In the genomic region with DNA sequence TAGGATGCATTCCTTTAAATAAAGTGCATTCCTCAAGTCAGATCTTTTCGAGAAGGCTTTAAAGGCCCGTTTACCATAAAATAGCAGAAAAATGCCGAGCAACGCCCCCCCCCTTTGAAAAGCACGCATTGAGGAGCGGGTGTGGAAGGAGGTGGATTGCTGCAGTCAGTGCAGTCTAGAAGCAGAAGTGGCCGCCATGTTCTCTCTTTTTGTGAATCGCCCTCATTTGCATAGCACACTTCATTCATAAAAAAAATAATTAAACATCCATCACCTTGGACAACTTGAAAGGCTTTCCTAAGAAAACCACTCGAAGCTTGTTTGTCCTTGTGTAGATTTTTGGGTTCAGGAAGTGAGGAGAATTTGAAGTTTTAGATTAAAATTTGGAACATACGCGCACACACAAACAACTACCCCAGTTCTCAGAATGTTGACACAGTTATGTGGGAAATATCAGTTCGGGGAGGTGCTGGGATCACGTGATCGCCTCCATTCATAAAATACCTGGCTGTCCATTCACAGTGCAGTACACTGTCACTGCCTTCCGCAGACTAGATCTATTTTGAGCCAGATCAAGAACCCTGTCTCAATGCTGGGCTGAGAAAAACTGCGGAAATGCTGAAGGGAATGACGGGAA, we compare ENCODE assay signal across 8 mouse cellular contexts. TPM values are rescaled to one million over a fixed set of nuclear protein-coding genes. Genes with fewer than 3 reads are reported as not detected.
DNase-seq lines count a peak whose midpoint lies in the region; ATAC-seq and TF ChIP-seq lines count a peak whose summit lies in the region.

No protein-coding gene starts in this region.

- peak overlapping the region; percentile 91 for H3K4me3 ChIP-seq in intestine, embryonic 16.5 days (ENCODE audit: low read length)
- peak overlapping the region; percentile 98 for H3K4me3 ChIP-seq in limb, embryonic 14.5 days (replicated peaks; ENCODE audit: low read length)
- peak overlapping the region; percentile 91 for H3K4me3 ChIP-seq in midbrain, embryonic 15.5 days

- WGBS in intestine, embryonic 16.5 days, result 2% methylated on average over 17 of the region's 17 CpGs
- 2% methylated on average over 17 of the region's 17 CpGs for WGBS in limb, embryonic 14.5 days
- 5% methylated on average over 17 of the region's 17 CpGs for WGBS in midbrain, embryonic 15.5 days

- POLR2A ChIA-PET in Patski (lab: Charles Lee), result interaction anchor here (0.9 to 3.3 kb wide), 4 partner anchors 54 to 223 kb away, joined by 3 to 14 read pairs (median 3); no protein-coding TSS in a partner anchor

- peak overlapping the region; percentile 95; the same call in 1 of the 2 replicates for H3K9ac ChIP-seq in intestine, embryonic 16.5 days (ENCODE audit: low read depth, low read length)
- peak overlapping the region; percentile 99 for H3K9ac ChIP-seq in limb, embryonic 14.5 days (ENCODE audit: low read depth, low read length, severe bottlenecking)
- peak overlapping the region; percentile 20; the same call in 1 of the 2 replicates for H3K9ac ChIP-seq in midbrain, embryonic 15.5 days

- peak overlapping the region; percentile 37; the same call in 1 of the 2 replicates for H3K27ac ChIP-seq in intestine, embryonic 16.5 days (ENCODE audit: low read length)
- H3K27ac ChIP-seq in limb, embryonic 14.5 days (replicated peaks; ENCODE audit: low read depth, low read length), result no peak overlapping the region
- peak overlapping the region; percentile 50; the same call in 1 of the 2 replicates for H3K27ac ChIP-seq in midbrain, embryonic 15.5 days

- no peaks in the 10 kb centered on the region for H3K27me3 ChIP-seq in Patski
- H3K27me3 ChIP-seq in intestine, embryonic 16.5 days (replicated peaks; ENCODE audit: control insufficient read depth, insufficient read depth, low read length), result no peaks in the 10 kb centered on the region
- H3K27me3 ChIP-seq in limb, embryonic 14.5 days (ENCODE audit: control insufficient read depth, insufficient read depth, low read length), result no peaks in the 10 kb centered on the region
- no peaks in the 10 kb centered on the region for H3K27me3 ChIP-seq in midbrain, embryonic 15.5 days (replicated peaks)

- H3K4me1 ChIP-seq in intestine, embryonic 16.5 days (ENCODE audit: control insufficient read depth, insufficient read depth, low read length), result peaks cover 4% of the 10 kb centered on the region; the same call in 1 of the 2 replicates
- H3K4me1 ChIP-seq in limb, embryonic 14.5 days (ENCODE audit: control insufficient read depth, insufficient read depth, low read length), result peaks cover 10% of the 10 kb centered on the region
- H3K4me1 ChIP-seq in midbrain, embryonic 15.5 days, result peaks cover 26% of the 10 kb centered on the region

- no peaks in the 10 kb centered on the region for H3K9me3 ChIP-seq in intestine, embryonic 16.5 days (ENCODE audit: control insufficient read depth, low read length)
- H3K9me3 ChIP-seq in limb, embryonic 14.5 days (ENCODE audit: control insufficient read depth, low read length), result no peaks in the 10 kb centered on the region
- H3K9me3 ChIP-seq in midbrain, embryonic 15.5 days, result no peaks in the 10 kb centered on the region

- in situ Hi-C loops in Patski (cut with MboI; ENCODE audit: low pct_unique_long_range_greater_than_20kb), result loop anchor here (5.0 kb wide), 3 partner anchors 54 to 221 kb away; no protein-coding TSS in a partner anchor

- H3K36me3 ChIP-seq in intestine, embryonic 16.5 days (ENCODE audit: control insufficient read depth, insufficient read depth, low read length), result no peaks in the 10 kb centered on the region
- no peaks in the 10 kb centered on the region for H3K36me3 ChIP-seq in limb, embryonic 14.5 days (ENCODE audit: control insufficient read depth, insufficient read depth, low read length)
- H3K36me3 ChIP-seq in midbrain, embryonic 15.5 days (replicated peaks), result no peaks in the 10 kb centered on the region

- no peak for ATAC-seq in Patski
- peak; percentile 39 for ATAC-seq in intestine, embryonic 16.5 days
- ATAC-seq in limb, embryonic 14.5 days (ENCODE audit: low FRiP score, low read depth), result 0 out of 2 replicates have a peak, but pooled peaks have one; percentile 14
- ATAC-seq in midbrain, embryonic 15.5 days (replicated peaks), result peak; percentile 48

- H3K4me2 ChIP-seq in intestine, embryonic 16.5 days (ENCODE audit: low read depth, low read length), result peak overlapping the region; percentile 74
- H3K4me2 ChIP-seq in limb, embryonic 14.5 days (replicated peaks; ENCODE audit: low read depth, low read length, severe bottlenecking), result peak overlapping the region; percentile 72
- H3K4me2 ChIP-seq in midbrain, embryonic 15.5 days, result peak overlapping the region; percentile 73

- CTCF ChIA-PET in Patski (lab: Charles Lee), result no interaction called here

- no peak for TF ChIP-seq CTCF in Patski (IDR thresholded peaks at IDR 0.05)

- DNase-seq in 3T3-L1 (ENCODE audit: low read depth, low spot score) (peak; percentile 86), Patski (ENCODE audit: low read depth, low spot score) (peak; percentile 20)
- peak; percentile 80 to 83 for DNase-seq in cerebellum, postnatal 14 days
- peak; percentile 23 to 41 for DNase-seq in gastrocnemius, postnatal 4 days (ENCODE audit: low spot score in 2 of 2)
- DNase-seq in limb, embryonic 14.5 days (ENCODE audit: low spot score), result peak; percentile 56
- DNase-seq in spleen, postnatal 4 days (ENCODE audit: low spot score in 2 of 2), result peak; percentile 49 to 65

- no peak for TF ChIP-seq POLR2A in limb, embryonic 14.5 days (IDR thresholded peaks at IDR 0.05; ENCODE audit: borderline replicate concordance, extremely low read depth, insufficient read depth, insufficient read length)

RNA-seq across cellular contexts. Expression of a gene that starts 1.6 kb away (rescaled TPM):
- polyA plus RNA-seq in Patski (2021), result 43.9 TPM
- total RNA-seq in gastrocnemius, postnatal 4 days (2021), result 10 to 100 TPM; 37.0 to 40.3 TPM
- polyA plus RNA-seq in intestine, embryonic 16.5 days (2015; fragmentation: Nextera tagmentation; extraction: Ambion mirVana), result 4.6 TPM in 2 replicates
- 22.4 and 23.6 TPM in 2 replicates for polyA plus RNA-seq in limb, embryonic 14.5 days (2012; rRNA removed)
- 30.8 and 32.7 TPM in 2 replicates for polyA plus RNA-seq in limb, embryonic 14.5 days (2014; fragmentation: Nextera tagmentation; extraction: Ambion mirVana)
- 10.6 and 11.2 TPM in 2 replicates for polyA plus RNA-seq in midbrain, embryonic 15.5 days (2015; fragmentation: Nextera tagmentation; extraction: Ambion mirVana)

Comparison
In these comparisons a context has a peak if more than half of its experiments do, and no peak if none do; other contexts are left out.
1. DNase-seq: peak in every context shown above with its lines; median percentile 86 in 3T3-L1; 82 in cerebellum, postnatal 14 days; 57 in spleen, postnatal 4 days; 56 in limb, embryonic 14.5 days; 32 in gastrocnemius, postnatal 4 days; 20 in Patski.
2. H3K9ac ChIP-seq: peak in every context shown above with its lines; median percentile 99 in limb, embryonic 14.5 days; 95 in intestine, embryonic 16.5 days; 20 in midbrain, embryonic 15.5 days.